Mouse (Mus musculus): ENCODE measurements at regions not wholly inside any gene's neighbourhood (a gene's known extent, or its start where the extent isn't known, plus 50 kb on each side); places are given as distances from the start of the nearest gene placed in this dataset.

GRCm38 (mm10) chr15:42320349-42320748 is 2186.2 kb downstream of the 9330182O14Rik start:
- no peak for DNase-seq (ENCODE audit: low read depth in 1 of 2, low spot score in 2 of 2)
- H3K27me3 ChIP-seq (ENCODE audit: control insufficient read depth, insufficient read depth, low read length), result no peaks in the 10 kb centered on the region
- no peaks in the 10 kb centered on the region for H3K4me1 ChIP-seq (ENCODE audit: control insufficient read depth, insufficient read depth, insufficient read length)
- no peak for TF ChIP-seq CTCF (IDR thresholded peaks at IDR 0.05; ENCODE audit: extremely low read depth, insufficient read depth, insufficient read length, insufficient replicate concordance)
- no peak for TF ChIP-seq POLR2A (IDR thresholded peaks at IDR 0.05; ENCODE audit: low read depth, low read length)
- no peaks in the 10 kb centered on the region for H3K36me3 ChIP-seq (ENCODE audit: control insufficient read depth, insufficient read depth, low read length)
- H3K27ac ChIP-seq (ENCODE audit: insufficient read depth, low read length), result no peak overlapping the region
- 91% methylated on average over 1 of the region's 1 CpGs for WGBS
- no peak overlapping the region for H3K4me3 ChIP-seq (ENCODE audit: extremely low read depth, insufficient read depth, insufficient read length)

DNA sequence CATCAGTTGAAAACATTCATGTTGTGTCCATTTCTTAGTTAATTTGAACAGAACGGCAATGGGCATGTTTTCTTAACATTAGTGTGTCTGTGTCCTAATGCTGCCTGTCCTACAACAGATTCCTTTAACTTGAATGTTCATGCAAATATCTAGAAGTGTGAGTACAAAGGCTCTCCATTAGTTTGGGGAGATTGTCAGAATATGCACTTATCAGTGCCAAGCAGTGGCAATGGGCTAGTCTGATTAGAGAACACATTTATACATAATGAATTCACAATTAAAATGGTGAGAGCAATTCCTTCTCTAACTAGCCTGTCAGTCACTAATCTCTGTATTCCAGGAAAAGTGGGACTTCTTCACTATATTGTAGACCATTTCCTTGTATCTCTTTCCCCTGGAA is 2188.8 kb downstream of the 9330182O14Rik start:
- no peak for TF ChIP-seq CTCF (IDR thresholded peaks at IDR 0.05; ENCODE audit: extremely low read depth, insufficient read depth, insufficient read length, insufficient replicate concordance)
- TF ChIP-seq POLR2A (IDR thresholded peaks at IDR 0.05; ENCODE audit: low read depth, low read length), result no peak
- H3K27me3 ChIP-seq (ENCODE audit: control insufficient read depth, insufficient read depth, low read length), result no peaks in the 10 kb centered on the region

GRCm38 (mm10) chr15:42325221-42325620 is 2191.1 kb downstream of the 9330182O14Rik start:
- no peak overlapping the region for H3K27ac ChIP-seq (ENCODE audit: insufficient read depth, low read length)

More for the DNA sequence above, 2188.8 kb downstream of the 9330182O14Rik start:
- 93% methylated on average over 1 of the region's 1 CpGs for WGBS
- Histone ChIP-seq H3K27ac (ENCODE audit: insufficient read depth, low read length) (no peak overlapping the region), H3K36me3 (ENCODE audit: control insufficient read depth, insufficient read depth, low read length) (no peaks in the 10 kb centered on the region), H3K4me1 (ENCODE audit: control insufficient read depth, insufficient read depth, insufficient read length) (no peaks in the 10 kb centered on the region), H3K4me3 (ENCODE audit: extremely low read depth, insufficient read depth, insufficient read length) (no peak overlapping the region)
- no peak for DNase-seq (ENCODE audit: low read depth in 1 of 2, low spot score in 2 of 2)

DNA sequence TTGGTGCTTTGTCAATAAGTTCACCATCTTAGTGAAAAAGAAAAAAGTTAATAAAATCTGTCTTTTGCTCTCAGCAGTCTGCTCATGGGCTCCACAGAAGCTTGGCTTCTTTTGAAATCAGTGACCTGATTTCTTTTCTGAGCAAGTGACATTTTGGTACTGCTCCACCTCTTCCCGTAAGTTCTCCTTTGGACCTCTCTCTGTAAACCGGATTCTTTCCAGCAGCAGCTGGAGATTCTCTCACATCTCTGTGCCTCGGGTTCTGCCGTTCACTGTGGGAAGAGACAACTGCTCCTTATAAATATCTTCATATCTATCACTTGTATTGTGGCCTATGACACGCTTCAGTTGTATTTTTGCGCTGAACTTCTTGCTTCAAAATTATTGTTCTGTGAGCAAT is 2194.4 kb downstream of the 9330182O14Rik start:
- H3K27me3 ChIP-seq (ENCODE audit: control insufficient read depth, insufficient read depth, low read length), result no peaks in the 10 kb centered on the region
- no peak for DNase-seq (ENCODE audit: low read depth in 1 of 2, low spot score in 2 of 2)
- no peaks in the 10 kb centered on the region for H3K4me1 ChIP-seq (ENCODE audit: control insufficient read depth, insufficient read depth, insufficient read length)
- 89% methylated on average over 6 of the region's 6 CpGs for WGBS
- TF ChIP-seq POLR2A (IDR thresholded peaks at IDR 0.05; ENCODE audit: low read depth, low read length) (no peak), CTCF (IDR thresholded peaks at IDR 0.05; ENCODE audit: extremely low read depth, insufficient read depth, insufficient read length, insufficient replicate concordance) (no peak)
- H3K36me3 ChIP-seq (ENCODE audit: control insufficient read depth, insufficient read depth, low read length), result no peaks in the 10 kb centered on the region
- no peak overlapping the region for H3K27ac ChIP-seq (ENCODE audit: insufficient read depth, low read length)
- no peak overlapping the region for H3K4me3 ChIP-seq (ENCODE audit: extremely low read depth, insufficient read depth, insufficient read length)

More at GRCm38 (mm10) chr15:42325221-42325620, 2191.1 kb downstream of the 9330182O14Rik start:
- no peak for DNase-seq (ENCODE audit: low read depth in 1 of 2, low spot score in 2 of 2)
- Histone ChIP-seq H3K4me3 (ENCODE audit: extremely low read depth, insufficient read depth, insufficient read length) (no peak overlapping the region), H3K36me3 (ENCODE audit: control insufficient read depth, insufficient read depth, low read length) (no peaks in the 10 kb centered on the region), H3K27me3 (ENCODE audit: control insufficient read depth, insufficient read depth, low read length) (no peaks in the 10 kb centered on the region), H3K4me1 (ENCODE audit: control insufficient read depth, insufficient read depth, insufficient read length) (no peaks in the 10 kb centered on the region)
- no peak for TF ChIP-seq POLR2A (IDR thresholded peaks at IDR 0.05; ENCODE audit: low read depth, low read length)
- TF ChIP-seq CTCF (IDR thresholded peaks at IDR 0.05; ENCODE audit: extremely low read depth, insufficient read depth, insufficient read length, insufficient replicate concordance), result no peak
- 88% methylated on average over 4 of the region's 4 CpGs for WGBS

GRCm38 (mm10) chr15:42329742-42330141 is 2195.6 kb downstream of the 9330182O14Rik start:
- 79% methylated on average over 4 of the region's 4 CpGs for WGBS
- H3K27ac ChIP-seq (ENCODE audit: insufficient read depth, low read length), result no peak overlapping the region
- TF ChIP-seq POLR2A (IDR thresholded peaks at IDR 0.05; ENCODE audit: low read depth, low read length), result no peak
- TF ChIP-seq CTCF (IDR thresholded peaks at IDR 0.05; ENCODE audit: extremely low read depth, insufficient read depth, insufficient read length, insufficient replicate concordance), result no peak
- H3K4me3 ChIP-seq (ENCODE audit: extremely low read depth, insufficient read depth, insufficient read length), result no peak overlapping the region
- no peaks in the 10 kb centered on the region for H3K27me3 ChIP-seq (ENCODE audit: control insufficient read depth, insufficient read depth, low read length)
- no peak for DNase-seq (ENCODE audit: low read depth in 1 of 2, low spot score in 2 of 2)
- H3K4me1 ChIP-seq (ENCODE audit: control insufficient read depth, insufficient read depth, insufficient read length), result no peaks in the 10 kb centered on the region
- H3K36me3 ChIP-seq (ENCODE audit: control insufficient read depth, insufficient read depth, low read length), result no peaks in the 10 kb centered on the region

GRCm38 (mm10) chr15:42333642-42334041 is 2199.5 kb downstream of the 9330182O14Rik start:
- Histone ChIP-seq H3K27ac (ENCODE audit: insufficient read depth, low read length) (no peak overlapping the region), H3K4me3 (ENCODE audit: extremely low read depth, insufficient read depth, insufficient read length) (no peak overlapping the region), H3K36me3 (ENCODE audit: control insufficient read depth, insufficient read depth, low read length) (no peaks in the 10 kb centered on the region), H3K27me3 (ENCODE audit: control insufficient read depth, insufficient read depth, low read length) (no peaks in the 10 kb centered on the region), H3K4me1 (ENCODE audit: control insufficient read depth, insufficient read depth, insufficient read length) (no peaks in the 10 kb centered on the region)
- TF ChIP-seq POLR2A (IDR thresholded peaks at IDR 0.05; ENCODE audit: low read depth, low read length) (no peak), CTCF (IDR thresholded peaks at IDR 0.05; ENCODE audit: extremely low read depth, insufficient read depth, insufficient read length, insufficient replicate concordance) (no peak)
- WGBS, result 90% methylated on average over 6 of the region's 6 CpGs
- no peak for DNase-seq (ENCODE audit: low read depth in 1 of 2, low spot score in 2 of 2)

- Histone ChIP-seq H3K4me1 (ENCODE audit: control insufficient read depth, insufficient read depth, insufficient read length) (no peaks in the 10 kb centered on the region), H3K4me3 (ENCODE audit: extremely low read depth, insufficient read depth, insufficient read length) (no peak overlapping the region), H3K27me3 (ENCODE audit: control insufficient read depth, insufficient read depth, low read length) (no peaks in the 10 kb centered on the region), H3K27ac (ENCODE audit: insufficient read depth, low read length) (no peak overlapping the region), H3K36me3 (ENCODE audit: control insufficient read depth, insufficient read depth, low read length) (no peaks in the 10 kb centered on the region)
- WGBS, result 81% methylated on average over 3 of the region's 3 CpGs
- DNase-seq (ENCODE audit: low read depth in 1 of 2, low spot score in 2 of 2), result no peak
- TF ChIP-seq CTCF (IDR thresholded peaks at IDR 0.05; ENCODE audit: extremely low read depth, insufficient read depth, insufficient read length, insufficient replicate concordance) (no peak), POLR2A (IDR thresholded peaks at IDR 0.05; ENCODE audit: low read depth, low read length) (no peak)
These were observed 2212.0 kb downstream of the 9330182O14Rik start for GRCm38 (mm10) chr15:42346131-42346530.
